Mouse (Mus musculus): ENCODE data around the gene Mab21l1. TPM values are rescaled to one million over a fixed set of nuclear protein-coding genes. Genes with fewer than 3 reads are reported as not detected.
A peak's percentile ranks its signal among the peaks of the same experiment; 100 is the strongest.

The Mab21l1 gene
- total and polyA plus RNA-seq, 2 experiments from 2014 or later, result 137 to 179 TPM

GRCm38 (mm10) chr3:55793842-55794575 is 11.7 kb downstream of the Mab21l1 start:
- Histone ChIP-seq H3K9me3 (ENCODE audit: low read length) (no peaks in the 10 kb centered on the region), H3K4me2 (ENCODE audit: low read depth, low read length) (no peak overlapping the region), H3K9ac (replicated peaks; ENCODE audit: low read length) (no peak overlapping the region), H3K4me3 (ENCODE audit: low read length) (no peak overlapping the region), H3K4me1 (ENCODE audit: insufficient read depth, low read length) (peaks cover 9% of the 10 kb centered on the region), H3K36me3 (ENCODE audit: insufficient read depth, low read length) (no peaks in the 10 kb centered on the region), H3K27ac (peak overlapping the region; percentile 81), H3K27me3 (ENCODE audit: insufficient read depth, low read length) (no peaks in the 10 kb centered on the region)
- 34% methylated on average over 7 of the region's 7 CpGs for WGBS
- no peak for TF ChIP-seq CTCF (IDR thresholded peaks at IDR 0.05; ENCODE audit: low read depth)
- ATAC-seq (peak; percentile 76), DNase-seq (ENCODE audit: low spot score) (peak; percentile 81)

- H3K4me1 ChIP-seq (ENCODE audit: insufficient read depth, low read length), result peaks cover 9% of the 10 kb centered on the region
- 0 out of 2 replicates have a peak overlapping the region, but pooled peaks have one; percentile 81 for H3K27ac ChIP-seq
- no peak overlapping the region for H3K4me2 ChIP-seq (ENCODE audit: low read depth, low read length)
- H3K4me3 ChIP-seq (ENCODE audit: low read length), result no peak overlapping the region
- no peak for TF ChIP-seq CTCF (IDR thresholded peaks at IDR 0.05; ENCODE audit: low read depth)
- H3K9ac ChIP-seq (replicated peaks; ENCODE audit: low read length), result no peak overlapping the region
- WGBS, result 48% methylated on average over 2 of the region's 2 CpGs
- no peaks in the 10 kb centered on the region for H3K27me3 ChIP-seq (ENCODE audit: insufficient read depth, low read length)
- ATAC-seq (no peak), DNase-seq (ENCODE audit: low spot score) (no peak)
- no peaks in the 10 kb centered on the region for H3K36me3 ChIP-seq (ENCODE audit: insufficient read depth, low read length)
- no peaks in the 10 kb centered on the region for H3K9me3 ChIP-seq (ENCODE audit: low read length)
Observed at GRCm38 (mm10) chr3:55794768-55795167, 12.5 kb downstream of the Mab21l1 start.

- Histone ChIP-seq H3K4me2 (ENCODE audit: low read depth, low read length) (no peak overlapping the region), H3K4me3 (ENCODE audit: low read length) (no peak overlapping the region), H3K27me3 (ENCODE audit: insufficient read depth, low read length) (no peaks in the 10 kb centered on the region), H3K36me3 (ENCODE audit: insufficient read depth, low read length) (no peaks in the 10 kb centered on the region), H3K9ac (replicated peaks; ENCODE audit: low read length) (no peak overlapping the region), H3K27ac (peak overlapping the region; percentile 32; the same call in 1 of the 2 replicates), H3K4me1 (ENCODE audit: insufficient read depth, low read length) (no peaks in the 10 kb centered on the region), H3K9me3 (ENCODE audit: low read length) (no peaks in the 10 kb centered on the region)
- ATAC-seq, result no peak
- WGBS, result 65% methylated on average over 5 of the region's 5 CpGs
- no peak for DNase-seq (ENCODE audit: low spot score)
- TF ChIP-seq CTCF (IDR thresholded peaks at IDR 0.05; ENCODE audit: low read depth), result no peak
Observed at GRCm38 (mm10) chr3:55814993-55815625, 32.8 kb downstream of the Mab21l1 start.

GRCm38 (mm10) chr3:55816096-55816495 is 33.8 kb downstream of the Mab21l1 start:
- DNase-seq (ENCODE audit: low spot score) (no peak), ATAC-seq (no peak)
- no peak overlapping the region for H3K9ac ChIP-seq (replicated peaks; ENCODE audit: low read length)
- 64% methylated on average over 5 of the region's 5 CpGs for WGBS
- H3K4me2 ChIP-seq (ENCODE audit: low read depth, low read length), result no peak overlapping the region
- no peak for TF ChIP-seq CTCF (IDR thresholded peaks at IDR 0.05; ENCODE audit: low read depth)
- H3K27ac ChIP-seq, result no peak overlapping the region
- no peaks in the 10 kb centered on the region for H3K4me1 ChIP-seq (ENCODE audit: insufficient read depth, low read length)
- H3K4me3 ChIP-seq (ENCODE audit: low read length), result no peak overlapping the region
- no peaks in the 10 kb centered on the region for H3K9me3 ChIP-seq (ENCODE audit: low read length)
- H3K36me3 ChIP-seq (ENCODE audit: insufficient read depth, low read length), result no peaks in the 10 kb centered on the region
- H3K27me3 ChIP-seq (ENCODE audit: insufficient read depth, low read length), result no peaks in the 10 kb centered on the region

GRCm38 (mm10) chr3:55816638-55817375 is 34.5 kb downstream of the Mab21l1 start:
- Histone ChIP-seq H3K9me3 (ENCODE audit: low read length) (no peaks in the 10 kb centered on the region), H3K36me3 (ENCODE audit: insufficient read depth, low read length) (no peaks in the 10 kb centered on the region), H3K9ac (replicated peaks; ENCODE audit: low read length) (no peak overlapping the region), H3K4me1 (ENCODE audit: insufficient read depth, low read length) (no peaks in the 10 kb centered on the region), H3K27ac (no peak overlapping the region), H3K4me3 (ENCODE audit: low read length) (no peak overlapping the region), H3K4me2 (ENCODE audit: low read depth, low read length) (no peak overlapping the region), H3K27me3 (ENCODE audit: insufficient read depth, low read length) (no peaks in the 10 kb centered on the region)
- no peak for DNase-seq (ENCODE audit: low spot score)
- 80% methylated on average over 6 of the region's 6 CpGs for WGBS
- no peak for ATAC-seq
- no peak for TF ChIP-seq CTCF (IDR thresholded peaks at IDR 0.05; ENCODE audit: low read depth)

GRCm38 (mm10) chr3:55818082-55818481 is 35.8 kb downstream of the Mab21l1 start:
- H3K27me3 ChIP-seq (ENCODE audit: insufficient read depth, low read length), result no peaks in the 10 kb centered on the region
- 85% methylated on average over 2 of the region's 2 CpGs for WGBS
- no peak overlapping the region for H3K4me2 ChIP-seq (ENCODE audit: low read depth, low read length)
- H3K36me3 ChIP-seq (ENCODE audit: insufficient read depth, low read length), result no peaks in the 10 kb centered on the region
- H3K4me1 ChIP-seq (ENCODE audit: insufficient read depth, low read length), result no peaks in the 10 kb centered on the region
- TF ChIP-seq CTCF (IDR thresholded peaks at IDR 0.05; ENCODE audit: low read depth), result no peak
- no peaks in the 10 kb centered on the region for H3K9me3 ChIP-seq (ENCODE audit: low read length)
- H3K9ac ChIP-seq (replicated peaks; ENCODE audit: low read length), result no peak overlapping the region
- ATAC-seq (no peak), DNase-seq (ENCODE audit: low spot score) (no peak)
- H3K4me3 ChIP-seq (ENCODE audit: low read length), result no peak overlapping the region
- H3K27ac ChIP-seq, result no peak overlapping the region

Data from hindbrain, postnatal 0 days (tissue).